Mouse (Mus musculus): Measurements from ENCODE around the gene Mmp20. TPM values are rescaled to one million over a fixed set of nuclear protein-coding genes. Genes with fewer than 3 reads are reported as not detected.

Gene Mmp20
- total RNA-seq (2015; ENCODE audit: low replicate concordance), result not detected in 2 replicates
- total RNA-seq (2017; ENCODE audit: low replicate concordance), result not detected in 2 replicates

DNA sequence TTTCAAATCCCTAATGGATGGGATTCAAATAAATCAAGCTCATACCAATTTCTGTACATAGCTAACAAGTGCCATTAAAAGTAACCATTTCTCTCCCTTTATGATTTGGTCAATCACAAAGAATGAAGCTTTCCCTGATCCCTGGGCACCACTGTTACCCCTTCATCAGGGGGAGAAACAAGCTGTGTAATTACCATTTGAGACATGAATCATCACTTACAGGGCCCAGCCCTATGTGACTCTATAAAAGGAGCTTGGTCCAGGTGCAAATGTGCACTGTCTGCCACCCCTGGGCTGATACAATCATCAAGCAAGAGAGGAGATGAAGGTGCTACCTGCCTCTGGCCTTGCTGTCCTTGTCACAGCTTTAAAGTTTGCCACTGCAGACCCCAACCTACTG lies at the start of gene Mmp20:
TSS of gene Mmp20 (plus strand) at position 301 of the 400 bp plus-strand sequence.
- no peak for ATAC-seq (replicated peaks; ENCODE audit: low FRiP score, poor library complexity, severe bottlenecking)

DNA sequence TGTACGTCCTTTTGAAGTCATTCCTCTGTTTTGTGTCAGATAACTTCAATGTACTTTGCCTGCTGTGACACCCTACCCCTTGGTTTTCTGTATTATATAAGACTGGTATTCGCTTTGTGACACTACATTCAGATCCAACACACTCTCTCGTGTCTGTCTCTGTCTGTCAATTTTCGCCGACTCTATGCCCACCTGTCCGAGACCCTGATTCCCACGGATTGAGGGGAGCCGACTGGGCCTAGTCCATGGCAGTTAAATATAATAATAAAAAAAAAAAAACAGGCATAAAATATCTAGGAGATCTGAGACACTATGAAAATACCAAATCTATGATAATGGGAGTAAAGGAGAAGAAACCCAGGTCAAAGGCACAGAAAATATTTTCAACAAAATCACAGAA lies 38.0 kb upstream of the Mmp20 start:
- ATAC-seq (replicated peaks; ENCODE audit: low FRiP score, poor library complexity, severe bottlenecking), result no peak

DNA sequence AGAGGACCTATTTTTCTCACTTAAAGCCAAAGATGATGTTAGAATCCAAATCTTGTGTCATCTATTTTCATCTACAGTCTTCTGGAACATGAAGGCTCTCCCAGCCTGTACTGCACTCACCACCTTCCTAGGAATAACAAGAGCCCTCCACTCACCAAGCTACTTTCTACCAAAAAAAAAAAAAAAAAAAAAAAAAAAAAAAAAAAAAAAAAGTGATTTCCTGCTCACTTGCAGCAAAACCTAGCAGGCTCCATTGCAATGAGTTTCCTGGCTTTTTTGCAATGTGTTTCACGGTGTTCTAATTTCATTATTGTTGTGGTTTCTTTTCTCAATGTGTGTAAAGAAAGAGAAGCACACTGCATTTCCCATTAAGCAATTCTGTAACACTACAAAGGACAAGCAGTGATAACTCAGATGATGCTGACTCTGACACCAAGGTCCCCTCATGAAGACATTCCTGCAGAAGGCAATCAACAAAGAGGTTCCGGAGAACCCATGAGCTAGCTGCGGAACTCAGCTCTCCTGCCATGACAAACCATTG lies 34.7 kb upstream of the Mmp20 start:
- ATAC-seq (replicated peaks; ENCODE audit: low FRiP score, poor library complexity, severe bottlenecking), result no peak

DNA sequence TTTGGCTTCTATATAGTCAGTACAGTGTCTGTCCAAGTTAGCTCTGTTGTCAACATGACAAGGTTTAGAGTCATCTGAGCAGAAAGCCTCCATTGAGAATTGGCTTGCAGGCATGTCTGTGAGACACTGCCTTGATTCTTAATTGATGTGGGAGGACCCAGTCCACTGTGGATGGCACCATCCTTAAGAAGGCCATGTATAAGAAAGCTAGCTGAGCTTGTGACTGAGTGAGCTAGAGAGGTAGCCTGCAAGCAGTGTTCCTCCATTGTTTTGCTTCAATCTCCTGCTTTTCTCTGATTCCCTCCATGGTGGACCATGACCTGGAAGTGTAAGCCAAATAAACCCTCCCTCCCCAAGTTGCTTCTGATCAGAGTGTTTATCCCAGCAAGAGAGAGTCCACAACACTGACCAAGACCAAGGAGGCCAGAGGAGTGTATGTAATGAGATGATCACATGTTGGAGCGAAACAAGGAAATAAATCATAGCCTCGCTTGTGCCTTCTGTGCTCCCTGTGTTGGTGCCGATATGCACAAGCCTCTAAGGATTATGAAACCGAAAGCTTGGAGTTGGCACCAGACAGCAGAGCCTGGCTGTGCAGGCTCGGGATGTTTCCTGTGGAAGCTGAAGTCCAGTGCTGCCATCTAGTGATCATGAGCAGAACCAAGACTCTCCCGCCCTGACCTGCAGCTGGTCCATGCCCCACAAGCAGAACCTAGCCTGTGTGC lies 33.1 kb upstream of the Mmp20 start:
- ATAC-seq (replicated peaks; ENCODE audit: low FRiP score, poor library complexity, severe bottlenecking), result peak; percentile 64; the same call in 1 of the 2 replicates

DNA sequence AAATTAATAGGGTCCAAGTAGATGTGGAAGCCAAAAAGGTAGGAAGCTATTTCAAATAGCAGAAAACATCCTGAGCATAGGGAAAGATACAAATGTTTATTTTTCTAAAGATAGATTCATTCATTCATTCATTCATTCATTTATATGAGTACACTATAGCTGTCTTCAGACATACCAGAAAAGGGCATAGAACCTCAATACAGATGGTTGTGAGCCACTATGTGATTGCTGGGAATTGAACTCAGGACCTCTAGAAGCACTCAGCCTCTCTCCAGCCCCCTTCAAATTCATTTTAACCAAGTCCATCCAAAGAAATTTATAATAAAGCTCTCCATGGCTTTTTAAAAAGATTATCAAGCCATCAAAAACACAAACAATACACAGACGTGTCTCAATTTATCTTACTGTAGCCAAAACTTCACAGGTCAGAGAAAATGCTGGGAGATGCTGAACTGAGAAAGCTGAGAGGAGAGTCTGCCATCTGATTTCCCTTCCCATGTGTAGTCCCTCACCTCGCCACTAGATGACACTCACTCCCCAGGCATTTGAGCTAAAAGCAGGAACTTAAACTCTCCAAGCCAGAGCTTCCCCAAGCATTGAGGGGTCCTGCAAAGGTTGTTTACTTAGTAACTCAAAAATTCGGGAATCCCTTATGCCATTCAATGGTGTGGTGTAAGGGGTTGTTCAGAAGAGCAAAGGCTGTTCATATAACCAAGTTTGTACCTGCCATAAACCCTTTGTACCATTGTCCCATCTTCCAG lies 24.9 kb upstream of the Mmp20 start:
- no peak for ATAC-seq (replicated peaks; ENCODE audit: low FRiP score, poor library complexity, severe bottlenecking)

DNA sequence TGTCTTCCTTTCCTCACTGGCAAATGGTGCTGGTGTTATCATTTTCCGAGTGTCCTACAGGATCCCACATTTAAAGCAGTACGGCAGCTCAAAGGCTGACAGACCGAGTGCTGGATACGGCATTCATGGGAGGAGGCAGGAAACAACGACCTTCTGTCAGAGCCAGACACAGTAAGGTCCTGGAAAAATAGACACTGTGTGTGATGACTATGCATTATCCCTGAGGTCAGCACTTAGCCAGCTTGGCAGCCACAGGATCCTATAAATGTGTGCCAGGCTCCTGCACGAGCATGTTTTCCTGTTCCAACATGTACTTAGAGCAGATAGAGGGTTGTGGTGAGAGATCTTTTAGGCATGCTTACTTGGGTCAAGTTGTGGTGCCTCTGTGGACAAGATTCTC lies 24.0 kb upstream of the Mmp20 start:
- no peak for ATAC-seq (replicated peaks; ENCODE audit: low FRiP score, poor library complexity, severe bottlenecking)

DNA sequence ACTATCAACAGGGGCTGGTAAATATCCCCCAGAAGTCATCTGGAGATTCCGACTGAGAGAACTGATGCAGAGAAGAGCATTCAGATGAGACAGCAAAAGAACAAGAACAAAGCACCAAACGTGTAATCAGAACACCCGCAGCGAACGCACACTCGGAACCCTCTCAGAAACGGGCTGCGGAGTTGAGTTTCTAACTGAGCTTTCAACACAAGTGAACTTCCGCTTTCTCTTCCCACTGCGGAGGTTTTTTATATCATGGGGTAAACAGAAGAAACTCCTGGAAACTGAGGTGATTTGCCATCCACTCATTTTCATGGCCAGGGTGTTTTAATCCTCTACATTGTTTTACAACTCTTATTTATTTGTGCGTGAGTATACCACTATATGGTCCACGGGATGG lies 22.4 kb upstream of the Mmp20 start:
- ATAC-seq (replicated peaks; ENCODE audit: low FRiP score, poor library complexity, severe bottlenecking), result no peak

DNA sequence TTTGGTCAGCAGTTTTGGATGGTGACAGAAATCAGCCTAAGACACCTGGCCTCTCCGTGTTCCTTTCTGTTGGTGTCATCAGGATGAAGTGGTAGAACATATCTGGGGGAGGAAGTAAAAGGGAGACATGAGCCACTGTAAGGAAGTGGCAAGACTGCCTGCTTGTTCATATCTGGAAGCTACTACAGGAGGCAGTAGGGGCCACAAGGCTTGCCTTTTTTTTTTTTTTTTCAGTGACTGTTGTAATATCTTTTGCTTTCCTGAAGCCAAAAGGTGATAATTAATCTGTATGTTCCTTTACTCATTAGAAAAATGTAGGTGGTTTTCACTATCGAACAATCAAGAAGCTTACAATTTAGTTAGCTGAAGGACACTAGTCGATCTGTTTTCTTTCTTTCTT lies 5.4 kb upstream of the Mmp20 start:
- ATAC-seq (replicated peaks; ENCODE audit: low FRiP score, poor library complexity, severe bottlenecking), result no peak

DNA sequence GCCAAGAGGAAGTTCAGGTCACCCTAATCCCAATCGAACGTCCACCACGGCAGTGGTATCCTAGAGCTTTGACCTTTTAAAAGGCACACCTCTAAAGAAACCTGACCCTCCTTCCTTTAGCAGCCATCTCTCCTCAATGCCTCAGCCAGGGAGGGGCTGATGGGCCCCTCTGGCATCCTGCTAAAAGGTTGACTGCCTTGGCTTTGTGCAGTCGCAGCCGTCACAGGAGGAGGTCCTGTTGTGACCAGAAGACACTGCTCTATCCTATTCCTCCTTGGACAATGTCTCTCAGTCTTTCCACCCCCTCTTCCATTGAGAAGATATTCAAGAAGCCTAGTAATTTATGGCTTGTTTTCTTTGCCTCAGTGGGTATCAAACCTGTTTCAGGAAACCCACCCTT lies 5.9 kb downstream of the Mmp20 start:
- ATAC-seq (replicated peaks; ENCODE audit: low FRiP score, poor library complexity, severe bottlenecking), result no peak

DNA sequence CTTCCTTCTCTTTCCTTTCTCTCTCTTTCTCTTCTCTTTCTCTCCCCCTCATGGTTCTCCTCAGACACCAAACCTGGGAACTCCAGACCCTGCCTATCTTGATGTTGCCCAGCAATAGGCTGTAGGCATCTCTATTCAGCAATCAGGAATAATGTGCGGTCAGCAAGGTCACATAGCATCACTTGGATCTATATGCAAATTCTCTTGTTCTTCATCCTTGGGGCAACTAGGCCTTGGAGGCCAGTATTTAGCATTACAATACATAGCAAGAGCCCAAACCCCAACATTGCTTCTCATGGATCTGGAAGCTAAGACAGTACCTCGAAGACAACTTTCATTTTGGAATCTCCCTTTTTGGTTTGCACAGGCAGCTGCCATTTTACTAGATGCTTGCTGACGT lies 19.9 kb downstream of the Mmp20 start:
- ATAC-seq (replicated peaks; ENCODE audit: low FRiP score, poor library complexity, severe bottlenecking), result no peak

DNA sequence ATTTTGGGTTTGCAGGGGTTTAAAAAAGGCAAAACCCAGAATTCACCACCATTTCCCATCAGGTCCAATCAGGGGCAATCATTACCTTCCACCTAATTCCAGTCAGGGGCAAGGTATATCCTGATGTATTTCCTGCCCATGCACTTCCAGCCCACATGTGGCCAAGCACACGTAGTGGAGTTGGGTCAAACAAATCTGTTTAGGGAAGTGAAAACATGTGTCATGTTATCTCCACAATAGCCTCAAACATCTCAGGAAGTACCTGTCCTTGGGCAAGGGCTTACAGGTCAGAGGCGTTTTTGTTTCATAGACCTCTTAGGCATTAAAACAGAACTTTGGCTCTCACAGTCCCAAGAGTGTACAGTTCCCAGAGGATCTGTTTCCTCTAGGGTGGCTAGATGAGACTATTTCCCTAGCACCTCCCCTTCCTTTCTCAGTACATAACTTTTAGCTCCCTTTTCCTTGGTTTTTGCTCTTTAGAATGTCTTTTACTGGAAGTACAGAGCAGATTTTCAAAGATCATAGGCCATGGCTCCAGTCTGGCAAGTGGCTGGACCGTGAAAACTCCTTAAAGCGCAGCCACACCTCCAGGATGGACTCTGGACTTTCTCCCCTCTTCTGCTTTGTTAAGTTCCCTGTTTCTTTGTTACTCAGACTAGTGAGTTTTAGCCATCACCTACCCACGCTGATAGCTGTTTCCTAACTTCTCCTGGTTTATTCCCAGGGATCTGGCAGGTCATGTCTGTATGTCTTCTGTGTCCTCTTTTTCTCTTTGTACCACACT lies 22.6 kb downstream of the Mmp20 start:
- no peak for ATAC-seq (replicated peaks; ENCODE audit: low FRiP score, poor library complexity, severe bottlenecking)

DNA sequence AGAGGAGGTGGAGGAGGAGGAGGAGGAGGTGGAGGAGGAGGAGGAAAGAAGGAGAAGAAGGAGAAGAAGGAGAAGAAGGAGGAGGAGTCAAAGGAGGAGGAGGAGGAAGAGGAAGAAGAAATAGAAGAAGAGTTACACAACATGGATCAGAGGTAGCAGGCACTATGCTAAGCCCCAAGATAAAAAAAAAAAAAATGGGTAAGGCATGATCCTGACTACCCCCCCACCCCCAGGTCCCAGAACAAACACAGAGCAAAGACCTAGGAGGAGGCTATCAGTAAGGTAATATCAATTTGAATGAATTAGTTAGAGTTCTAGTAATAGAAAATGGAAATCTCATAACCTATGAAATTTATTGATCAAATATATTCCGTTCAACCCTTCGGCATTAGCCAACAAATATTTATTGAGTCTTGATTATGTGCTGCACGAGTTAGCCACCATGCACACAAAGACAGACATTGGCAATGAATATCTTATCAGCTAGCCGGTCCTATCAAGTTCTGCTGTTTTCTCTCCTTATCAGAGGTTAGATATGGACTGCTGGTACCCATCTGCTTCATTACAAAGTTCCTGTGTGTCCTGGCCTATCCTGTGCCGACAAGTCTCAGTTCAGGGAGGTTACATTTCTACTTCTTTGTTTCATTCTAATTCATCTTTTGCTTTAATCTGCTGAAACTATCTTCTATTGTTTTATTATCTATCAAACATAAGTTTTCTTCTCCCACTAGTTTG lies 24.5 kb downstream of the Mmp20 start:
- no peak for ATAC-seq (replicated peaks; ENCODE audit: low FRiP score, poor library complexity, severe bottlenecking)

DNA sequence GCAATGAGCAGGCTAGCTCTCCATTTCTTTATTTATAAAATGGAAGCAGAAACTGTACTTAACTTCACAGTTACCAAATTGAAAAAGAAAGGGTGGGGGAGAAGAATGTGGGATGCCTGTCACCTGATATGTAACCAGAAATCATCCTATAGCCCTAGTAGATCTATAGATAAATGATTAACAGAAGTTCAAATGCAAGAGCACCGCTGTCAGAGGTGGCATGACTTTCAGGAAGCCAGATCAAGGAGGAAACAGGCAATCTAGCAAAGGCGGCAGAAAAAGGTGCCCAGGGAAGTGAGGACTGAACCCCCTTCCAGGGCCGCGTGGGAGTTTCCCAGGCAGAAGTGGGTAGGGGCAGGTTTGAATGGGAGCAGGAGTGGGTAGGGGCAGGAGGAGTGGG lies 29.9 kb downstream of the Mmp20 start:
- ATAC-seq (replicated peaks; ENCODE audit: low FRiP score, poor library complexity, severe bottlenecking), result no peak

DNA sequence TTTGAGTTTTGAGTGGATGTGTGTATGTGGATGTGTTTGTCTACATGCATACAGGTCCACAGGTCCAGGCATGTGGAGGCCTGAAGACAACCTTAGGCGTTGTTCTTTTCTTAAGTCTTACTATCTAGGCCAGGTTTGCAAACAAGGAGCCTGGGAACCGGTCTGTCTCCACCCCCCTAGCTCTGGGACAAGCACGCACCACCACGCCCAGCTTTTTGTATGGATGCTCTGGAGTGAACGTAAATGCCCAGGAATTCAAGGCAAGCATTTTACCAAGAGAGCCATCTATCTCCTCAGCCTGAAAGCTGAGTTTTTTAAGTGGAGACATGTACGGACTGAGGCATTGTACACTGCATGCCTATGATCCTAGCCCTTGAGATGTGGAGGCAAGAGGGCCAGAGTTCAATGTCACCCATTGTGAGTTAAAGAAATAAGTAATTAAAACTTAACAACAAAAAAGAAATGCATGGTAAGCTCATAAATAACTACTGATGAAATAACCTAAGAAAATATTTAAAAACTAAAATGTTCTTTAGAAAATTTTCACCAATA lies 31.5 kb downstream of the Mmp20 start:
- ATAC-seq (replicated peaks; ENCODE audit: low FRiP score, poor library complexity, severe bottlenecking), result no peak

DNA sequence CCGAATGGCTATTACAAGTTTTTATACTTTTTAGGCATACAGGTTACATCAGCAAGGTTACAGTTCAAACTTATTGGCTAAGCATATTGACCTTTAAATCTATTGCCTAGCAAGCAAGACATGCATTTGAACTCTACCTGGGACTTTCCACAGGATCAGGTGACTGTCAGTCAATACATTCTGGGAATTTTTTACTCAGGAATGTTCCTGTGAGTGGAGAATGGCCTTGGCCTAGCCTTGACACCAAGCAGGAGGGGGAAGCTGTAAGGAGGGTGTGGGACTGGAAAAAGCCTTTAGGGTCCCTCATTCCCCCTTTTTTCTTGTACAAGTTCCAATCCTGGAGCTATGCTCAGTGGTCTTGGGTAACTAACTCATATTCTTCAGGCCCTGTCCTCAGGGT lies 33.3 kb downstream of the Mmp20 start:
- no peak for ATAC-seq (replicated peaks; ENCODE audit: low FRiP score, poor library complexity, severe bottlenecking)

DNA sequence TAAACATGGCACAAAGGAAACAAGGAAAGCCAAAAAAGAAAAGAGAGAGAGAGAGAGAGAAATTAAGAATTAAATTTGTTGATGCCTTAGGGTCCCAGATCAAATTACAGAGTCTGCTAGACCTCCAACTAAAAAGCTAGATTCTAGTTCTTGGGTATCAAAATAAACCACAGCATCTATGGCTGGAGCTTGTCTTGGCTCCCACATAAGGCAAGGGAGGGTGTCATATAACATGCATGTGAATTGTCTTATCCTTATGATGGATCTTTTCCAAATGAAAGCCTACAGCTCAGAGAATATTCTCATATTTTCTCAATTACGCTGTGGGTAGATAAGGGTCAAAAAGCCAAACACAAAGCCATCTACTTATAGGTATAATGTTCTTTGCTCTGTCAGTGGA lies 41.6 kb downstream of the Mmp20 start:
- ATAC-seq (replicated peaks; ENCODE audit: low FRiP score, poor library complexity, severe bottlenecking), result no peak

DNA sequence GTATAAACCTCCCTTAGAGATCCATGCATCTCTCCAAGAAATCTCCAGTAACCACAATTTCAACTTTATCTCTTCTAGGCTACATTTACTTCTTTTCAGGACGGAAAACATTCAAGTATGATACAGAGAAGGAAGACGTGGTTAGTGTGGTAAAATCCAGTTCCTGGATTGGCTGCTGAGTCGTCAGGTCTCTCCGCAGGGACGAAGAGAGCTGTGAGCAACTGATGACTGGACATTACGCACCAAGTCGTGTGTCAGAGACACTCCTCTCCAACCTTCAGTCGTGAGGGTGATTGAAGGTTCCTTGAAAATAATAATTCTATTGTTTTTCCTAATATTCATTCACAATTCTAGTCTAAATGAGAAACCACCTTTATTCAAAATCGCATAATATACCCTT lies 45.0 kb downstream of the Mmp20 start:
- no peak for ATAC-seq (replicated peaks; ENCODE audit: low FRiP score, poor library complexity, severe bottlenecking)

DNA sequence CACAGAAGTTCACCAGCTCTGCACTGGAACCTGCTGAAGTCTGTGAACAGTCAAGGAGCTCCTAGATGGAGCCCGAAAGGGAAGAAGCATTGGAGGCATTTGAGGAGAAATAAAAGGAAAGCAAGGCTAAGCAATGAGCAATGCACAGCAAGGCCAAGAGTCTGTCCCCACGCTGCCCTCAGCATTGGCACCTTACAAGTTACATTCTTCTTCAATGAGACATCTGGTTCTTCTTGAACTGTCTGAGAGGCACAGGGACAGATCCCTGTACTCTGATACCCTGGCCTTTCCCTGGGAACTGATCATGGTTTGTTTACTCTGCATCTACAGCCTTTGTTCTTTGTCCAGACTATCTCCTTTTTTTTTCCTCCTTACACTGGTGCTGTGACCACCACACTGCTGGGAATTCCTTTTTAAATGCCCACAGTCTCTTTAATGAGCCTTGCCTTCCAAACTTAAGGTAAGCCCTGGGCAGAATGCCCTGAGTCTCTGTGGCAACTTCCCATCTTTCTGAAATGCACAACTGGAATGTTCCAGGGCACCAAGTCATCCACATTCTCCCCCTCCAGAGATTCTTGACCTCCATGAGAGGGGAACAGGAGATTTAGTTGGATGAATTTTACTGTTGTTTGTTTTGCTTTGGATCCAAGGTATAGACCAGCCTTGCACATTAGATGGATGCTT lies 50.3 kb downstream of the Mmp20 start:
- no peak for ATAC-seq (replicated peaks; ENCODE audit: low FRiP score, poor library complexity, severe bottlenecking)

DNA sequence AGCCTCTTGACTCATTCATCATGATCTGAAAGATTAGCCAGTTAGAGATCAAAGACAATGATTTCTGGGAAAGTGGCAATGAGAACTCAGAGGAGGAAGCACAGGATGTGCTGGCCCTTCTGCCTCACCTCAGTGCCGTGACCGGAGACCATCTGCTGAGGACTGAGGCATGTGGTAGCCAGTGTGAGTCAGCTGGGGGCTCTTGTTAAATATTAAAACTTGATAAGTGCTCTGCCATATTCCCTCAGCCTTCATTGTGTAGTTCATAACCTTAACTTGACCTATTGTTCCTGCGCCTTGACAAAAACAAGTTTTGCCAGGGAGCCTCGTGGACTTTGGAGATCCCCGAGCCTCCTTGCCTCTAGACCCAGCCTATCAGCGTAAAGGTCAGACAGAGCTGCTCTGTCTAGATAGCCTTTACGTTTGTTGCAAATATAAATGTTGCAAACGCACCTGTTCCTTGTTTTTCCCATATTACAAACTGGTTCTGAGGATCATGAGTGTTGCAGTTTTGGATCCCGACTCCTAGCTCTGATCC lies 54.1 kb downstream of the Mmp20 start:
- ATAC-seq (replicated peaks; ENCODE audit: low FRiP score, poor library complexity, severe bottlenecking), result no peak

Data from erythroblast, adult 5-6 weeks (primary cell).